Mouse (Mus musculus): Measurements from ENCODE around the gene Agbl5. TPM values are rescaled to one million over a fixed set of nuclear protein-coding genes. Genes with fewer than 3 reads are reported as not detected.

Agbl5 gene
- polyA plus RNA-seq, 1 experiment: 19.2 TPM

GRCm38 (mm10) chr5:30909300-30909659 is 20.8 kb downstream of the Agbl5 start:
- DNase-seq: no peak
- Histone ChIP-seq H3K4me3 (replicated peaks; ENCODE audit: extremely low read depth, low read depth, low read length) (no peak overlapping the region), H3K4me1 (ENCODE audit: control insufficient read depth, insufficient read depth, low read length) (peaks cover 24% of the 10 kb centered on the region)
- 28% methylated on average over 7 of the region's 7 CpGs for WGBS
- TF ChIP-seq POLR2A (IDR thresholded peaks at IDR 0.05; ENCODE audit: borderline replicate concordance, extremely low read depth, low read depth, low read length): no peak
- no peak for TF ChIP-seq CTCF (IDR thresholded peaks at IDR 0.05; ENCODE audit: insufficient read depth, low read length)

- 83% methylated on average over 7 of the region's 7 CpGs for WGBS
- TF ChIP-seq CTCF (IDR thresholded peaks at IDR 0.05; ENCODE audit: insufficient read depth, low read length) (no peak), POLR2A (IDR thresholded peaks at IDR 0.05; ENCODE audit: borderline replicate concordance, extremely low read depth, low read depth, low read length) (no peak)
These were observed 21.4 kb downstream of the Agbl5 start for GRCm38 (mm10) chr5:30909863-30910262.

DNA sequence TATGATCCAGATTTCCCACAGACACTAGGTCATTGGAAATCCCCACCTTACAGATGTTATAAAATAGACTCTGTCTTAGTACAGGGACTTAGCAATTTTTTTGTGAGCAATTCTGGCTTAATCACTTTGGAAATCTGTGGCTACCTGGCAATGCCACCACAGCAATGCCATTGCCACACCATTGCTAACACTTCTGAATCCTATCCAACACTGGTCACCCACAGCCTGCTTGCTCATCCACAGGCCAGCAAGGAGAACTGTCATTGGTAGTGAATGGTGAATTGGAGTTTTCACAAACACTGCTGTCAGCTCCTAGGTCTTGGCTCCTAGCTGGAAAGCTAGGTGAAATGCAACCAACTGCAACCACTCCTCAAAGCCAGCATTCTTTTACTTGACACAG is 22.0 kb downstream of the Agbl5 start:
- no peak for DNase-seq
- Histone ChIP-seq H3K4me1 (ENCODE audit: control insufficient read depth, insufficient read depth, low read length) (peaks cover 30% of the 10 kb centered on the region), H3K4me3 (replicated peaks; ENCODE audit: extremely low read depth, low read depth, low read length) (no peak overlapping the region)
- TF ChIP-seq POLR2A (IDR thresholded peaks at IDR 0.05; ENCODE audit: borderline replicate concordance, extremely low read depth, low read depth, low read length) (no peak), CTCF (IDR thresholded peaks at IDR 0.05; ENCODE audit: insufficient read depth, low read length) (no peak)

More at GRCm38 (mm10) chr5:30909863-30910262, 21.4 kb downstream of the Agbl5 start:
- Histone ChIP-seq H3K4me1 (ENCODE audit: control insufficient read depth, insufficient read depth, low read length) (peaks cover 26% of the 10 kb centered on the region), H3K4me3 (replicated peaks; ENCODE audit: extremely low read depth, low read depth, low read length) (no peak overlapping the region)
- no peak for DNase-seq

DNA sequence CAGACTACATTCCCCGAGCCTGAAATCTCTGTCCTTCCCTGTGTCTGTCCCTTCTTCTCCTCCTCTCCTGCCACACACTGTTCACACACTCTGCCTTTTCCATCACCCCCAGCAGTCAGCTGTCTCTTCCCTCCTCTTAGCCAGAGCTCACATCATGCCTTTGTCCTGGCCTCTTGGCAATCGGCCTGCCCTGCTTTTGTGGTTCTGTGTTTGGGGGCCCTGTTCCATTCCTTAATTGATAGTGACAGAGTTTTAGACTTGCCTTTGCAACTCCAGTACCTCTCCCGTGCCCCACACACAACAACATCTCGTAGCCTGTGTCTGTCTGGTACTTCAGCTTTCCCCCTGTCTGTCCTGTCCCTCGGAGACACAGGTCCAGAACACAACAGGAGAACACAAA is 23.7 kb downstream of the Agbl5 start:
- TF ChIP-seq CTCF (IDR thresholded peaks at IDR 0.05; ENCODE audit: insufficient read depth, low read length): no peak
- no peak for TF ChIP-seq POLR2A (IDR thresholded peaks at IDR 0.05; ENCODE audit: borderline replicate concordance, extremely low read depth, low read depth, low read length)
- WGBS: 59% methylated on average over 5 of the region's 5 CpGs
- Histone ChIP-seq H3K4me3 (replicated peaks; ENCODE audit: extremely low read depth, low read depth, low read length) (no peak overlapping the region), H3K4me1 (ENCODE audit: control insufficient read depth, insufficient read depth, low read length) (peaks cover 39% of the 10 kb centered on the region)
- DNase-seq: no peak

- WGBS: 21% methylated on average over 13 of the region's 13 CpGs
These were observed 24.8 kb downstream of the Agbl5 start, which contains the start of gene Emilin1 for GRCm38 (mm10) chr5:30913060-30913841. TSS of gene Emilin1 (plus strand) at chr5:30913402.

GRCm38 (mm10) chr5:30914101-30914635 is 25.7 kb downstream of the Agbl5 start:
- no peak for TF ChIP-seq POLR2A (IDR thresholded peaks at IDR 0.05; ENCODE audit: borderline replicate concordance, extremely low read depth, low read depth, low read length)
- TF ChIP-seq CTCF (IDR thresholded peaks at IDR 0.05; ENCODE audit: insufficient read depth, low read length): no peak
- no peak for DNase-seq
- Histone ChIP-seq H3K4me3 (replicated peaks; ENCODE audit: extremely low read depth, low read depth, low read length) (peak overlapping the region; percentile 64), H3K4me1 (ENCODE audit: control insufficient read depth, insufficient read depth, low read length) (peaks cover 35% of the 10 kb centered on the region)
- WGBS: 32% methylated on average over 7 of the region's 7 CpGs

More at GRCm38 (mm10) chr5:30913060-30913841, 24.8 kb downstream of the Agbl5 start, which contains the start of gene Emilin1:
- peak; percentile 41 for DNase-seq
- Histone ChIP-seq H3K4me1 (ENCODE audit: control insufficient read depth, insufficient read depth, low read length) (peaks cover 36% of the 10 kb centered on the region), H3K4me3 (replicated peaks; ENCODE audit: extremely low read depth, low read depth, low read length) (peak within 1 kb of the TSS; percentile 64)
- TF ChIP-seq CTCF (IDR thresholded peaks at IDR 0.05; ENCODE audit: insufficient read depth, low read length): no peak
- TF ChIP-seq POLR2A (IDR thresholded peaks at IDR 0.05; ENCODE audit: borderline replicate concordance, extremely low read depth, low read depth, low read length): peak; percentile 51; the same call in 1 of the 2 replicates

DNA sequence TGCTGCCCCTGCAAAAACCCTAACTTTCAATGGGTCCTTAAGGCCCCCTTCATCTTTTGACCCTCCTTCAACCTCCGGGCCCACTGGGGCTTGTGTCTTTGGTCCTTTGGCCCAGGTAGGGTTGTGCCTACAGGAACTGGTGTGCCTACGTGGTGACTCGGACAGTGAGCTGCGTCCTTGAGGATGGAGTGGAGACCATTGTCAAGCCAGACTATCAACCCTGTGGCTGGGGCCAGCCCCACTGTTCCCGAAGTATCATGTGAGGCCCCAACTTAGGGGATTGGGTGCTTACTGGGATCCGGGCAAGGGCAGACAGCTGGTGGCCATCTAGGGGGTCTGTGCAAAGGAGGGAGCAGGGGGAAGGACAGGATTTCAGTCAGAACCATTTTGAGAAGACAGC is 26.4 kb downstream of the Agbl5 start:
- no peak for DNase-seq
- TF ChIP-seq POLR2A (IDR thresholded peaks at IDR 0.05; ENCODE audit: borderline replicate concordance, extremely low read depth, low read depth, low read length) (no peak), CTCF (IDR thresholded peaks at IDR 0.05; ENCODE audit: insufficient read depth, low read length) (no peak)
- 37% methylated on average over 6 of the region's 6 CpGs for WGBS
- H3K4me3 ChIP-seq (replicated peaks; ENCODE audit: extremely low read depth, low read depth, low read length): peak overlapping the region; percentile 3
- peaks cover 35% of the 10 kb centered on the region for H3K4me1 ChIP-seq (ENCODE audit: control insufficient read depth, insufficient read depth, low read length)

GRCm38 (mm10) chr5:30915456-30915855 is 27.0 kb downstream of the Agbl5 start:
- 26% methylated on average over 9 of the region's 9 CpGs for WGBS
- TF ChIP-seq POLR2A (IDR thresholded peaks at IDR 0.05; ENCODE audit: borderline replicate concordance, extremely low read depth, low read depth, low read length) (no peak), CTCF (IDR thresholded peaks at IDR 0.05; ENCODE audit: insufficient read depth, low read length) (no peak)
- peak overlapping the region; percentile 1 for H3K4me3 ChIP-seq (replicated peaks; ENCODE audit: extremely low read depth, low read depth, low read length)
- H3K4me1 ChIP-seq (ENCODE audit: control insufficient read depth, insufficient read depth, low read length): peaks cover 35% of the 10 kb centered on the region
- no peak for DNase-seq

GRCm38 (mm10) chr5:30915974-30916433 is 27.5 kb downstream of the Agbl5 start:
- Histone ChIP-seq H3K4me3 (replicated peaks; ENCODE audit: extremely low read depth, low read depth, low read length) (no peak overlapping the region), H3K4me1 (ENCODE audit: control insufficient read depth, insufficient read depth, low read length) (peaks cover 35% of the 10 kb centered on the region)
- 3% methylated on average over 7 of the region's 7 CpGs for WGBS
- peak; percentile 74 for DNase-seq
- TF ChIP-seq POLR2A (IDR thresholded peaks at IDR 0.05; ENCODE audit: borderline replicate concordance, extremely low read depth, low read depth, low read length) (peak; percentile 47; the same call in 1 of the 2 replicates), CTCF (IDR thresholded peaks at IDR 0.05; ENCODE audit: insufficient read depth, low read length) (peak; percentile 63)
